Mouse (Mus musculus): ENCODE results near the gene Sirt4. TPM values are rescaled to one million over a fixed set of nuclear protein-coding genes. Genes with fewer than 3 reads are reported as not detected.

The Sirt4 gene
- polyA plus RNA-seq, 1 experiment from 2014 or later: 6.4 TPM

DNA sequence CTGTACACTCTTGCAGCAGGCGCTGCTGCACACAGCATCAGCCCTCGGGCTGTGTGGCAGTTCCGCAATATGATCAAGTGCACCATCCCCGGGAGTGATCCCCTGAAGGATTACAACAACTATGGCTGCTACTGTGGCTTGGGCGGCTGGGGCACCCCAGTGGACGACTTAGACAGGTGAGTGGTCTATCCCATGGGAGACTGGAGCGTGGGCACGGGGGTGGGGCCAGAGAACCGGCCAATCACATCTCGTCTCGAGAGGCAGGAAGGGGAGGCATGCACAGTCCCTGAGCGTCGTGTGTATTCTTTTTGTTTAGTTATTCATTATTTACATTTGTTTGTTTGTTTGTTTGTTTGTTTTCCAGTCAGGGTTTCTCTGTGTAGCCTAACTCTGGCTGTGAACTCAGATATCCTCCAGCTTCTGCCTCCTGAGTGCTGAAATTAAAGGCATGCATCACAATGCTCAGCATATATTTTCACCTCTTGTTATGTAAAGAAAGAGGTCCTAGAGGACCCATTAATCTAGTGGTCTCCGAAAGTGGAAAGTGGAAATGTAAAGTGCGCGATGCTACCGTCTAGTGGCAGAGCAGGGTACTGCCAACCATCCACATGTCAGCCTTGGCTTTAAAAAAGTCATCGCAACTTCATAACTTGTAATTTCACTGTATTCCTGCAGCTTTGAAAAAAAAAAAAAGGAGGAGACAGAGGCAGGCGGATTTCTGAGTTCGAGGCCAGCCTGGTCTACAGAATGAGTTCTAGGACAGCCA is 13.6 kb downstream of the Sirt4 start:
- no peak for ATAC-seq

DNA sequence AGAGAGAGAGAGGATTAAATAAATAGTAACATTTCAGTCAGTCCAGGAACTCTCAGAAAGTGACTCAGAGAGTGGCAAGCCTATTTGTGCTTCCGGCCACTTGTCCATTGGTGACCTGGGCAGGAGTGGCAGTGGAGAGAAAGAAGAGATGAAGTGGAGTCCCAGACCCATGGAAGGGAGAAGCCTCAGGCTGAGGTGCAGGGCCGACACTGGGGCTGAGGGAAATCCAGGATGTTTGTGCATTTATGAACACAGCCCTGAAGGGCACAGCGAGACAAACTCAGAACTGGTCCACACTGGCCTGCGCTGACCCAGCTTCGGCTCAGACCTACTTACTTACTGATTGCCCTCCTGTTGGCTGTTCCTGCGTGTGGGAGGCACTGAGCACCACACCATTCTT is 14.7 kb downstream of the Sirt4 start:
- H3K27me3 ChIP-seq (replicated peaks; ENCODE audit: control insufficient read depth, insufficient read depth, low read length): no peaks in the 10 kb centered on the region
- H3K9ac ChIP-seq (ENCODE audit: low read depth, low read length): no peak overlapping the region
- 77% methylated on average over 6 of the region's 6 CpGs for WGBS
- no peak for ATAC-seq
- no peaks in the 10 kb centered on the region for H3K4me1 ChIP-seq (replicated peaks; ENCODE audit: control insufficient read depth, insufficient read depth, low read length)
- H3K4me2 ChIP-seq (replicated peaks; ENCODE audit: low read depth): no peak overlapping the region
- no peak for TF ChIP-seq CTCF (IDR thresholded peaks at IDR 0.05; ENCODE audit: low read depth)
- H3K36me3 ChIP-seq (ENCODE audit: control insufficient read depth, insufficient read depth): no peaks in the 10 kb centered on the region
- no peak overlapping the region for H3K4me3 ChIP-seq (ENCODE audit: low read depth, low read length)
- H3K9me3 ChIP-seq (ENCODE audit: control insufficient read depth): no peaks in the 10 kb centered on the region
- H3K27ac ChIP-seq (ENCODE audit: low read depth, low read length): no peak overlapping the region

More for the DNA sequence above, 13.6 kb downstream of the Sirt4 start:
- H3K9me3 ChIP-seq (ENCODE audit: control insufficient read depth): no peaks in the 10 kb centered on the region
- peak; percentile 84 for TF ChIP-seq CTCF (IDR thresholded peaks at IDR 0.05; ENCODE audit: low read depth)
- no peak overlapping the region for H3K27ac ChIP-seq (ENCODE audit: low read depth, low read length)
- H3K27me3 ChIP-seq (replicated peaks; ENCODE audit: control insufficient read depth, insufficient read depth, low read length): no peaks in the 10 kb centered on the region
- no peaks in the 10 kb centered on the region for H3K4me1 ChIP-seq (replicated peaks; ENCODE audit: control insufficient read depth, insufficient read depth, low read length)
- no peak overlapping the region for H3K4me2 ChIP-seq (replicated peaks; ENCODE audit: low read depth)
- no peak overlapping the region for H3K4me3 ChIP-seq (ENCODE audit: low read depth, low read length)
- H3K36me3 ChIP-seq (ENCODE audit: control insufficient read depth, insufficient read depth): no peaks in the 10 kb centered on the region
- 32% methylated on average over 20 of the region's 20 CpGs for WGBS
- H3K9ac ChIP-seq (ENCODE audit: low read depth, low read length): no peak overlapping the region

DNA sequence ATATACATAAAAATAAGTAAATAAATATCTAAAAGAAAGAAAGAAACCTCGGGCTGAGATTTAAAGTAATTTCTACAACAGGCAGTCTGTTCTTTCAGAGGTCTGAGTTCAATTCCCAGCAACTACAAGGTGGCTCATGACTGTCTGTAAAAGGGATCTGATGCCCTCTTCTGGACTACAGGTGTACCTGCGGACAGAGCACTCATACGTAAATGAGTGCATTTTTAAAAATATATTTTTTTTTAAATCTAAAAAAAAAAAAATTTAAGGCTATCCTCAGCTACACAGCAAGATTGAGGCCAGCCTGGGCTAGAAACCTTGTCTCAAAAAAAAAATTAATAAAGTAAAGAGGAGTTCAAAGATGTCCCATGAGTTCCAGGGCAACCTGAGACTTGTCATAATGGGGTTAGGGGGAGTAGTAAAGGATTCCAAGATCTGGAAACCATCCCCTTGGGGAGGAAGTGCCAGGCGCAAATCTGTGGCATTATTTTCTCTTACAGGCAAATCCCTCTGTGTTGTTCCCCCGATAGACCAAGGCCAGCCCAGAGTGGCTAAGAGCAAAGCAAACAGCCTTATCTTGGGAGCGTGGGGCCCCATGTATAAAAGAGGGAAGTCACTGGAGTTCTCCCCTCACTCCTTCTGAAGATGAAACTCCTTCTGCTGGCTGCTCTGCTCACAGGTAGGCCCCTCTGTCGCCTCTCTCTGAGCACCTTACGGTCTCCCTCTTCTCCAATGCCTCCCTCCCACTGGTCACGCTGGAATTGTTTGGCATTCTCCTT is 18.7 kb downstream of the Sirt4 start, which contains the start of gene Pla2g1b:
Pla2g1b (plus strand) TSS at position 621 of the 779 bp plus-strand sequence.
- Histone ChIP-seq H3K27ac (ENCODE audit: low read depth, low read length) (no peak within 1 kb of the TSS), H3K4me1 (replicated peaks; ENCODE audit: control insufficient read depth, insufficient read depth, low read length) (no peaks in the 10 kb centered on the region), H3K9me3 (ENCODE audit: control insufficient read depth) (no peaks in the 10 kb centered on the region), H3K9ac (ENCODE audit: low read depth, low read length) (no peak within 1 kb of the TSS), H3K36me3 (ENCODE audit: control insufficient read depth, insufficient read depth) (no peaks in the 10 kb centered on the region), H3K4me2 (replicated peaks; ENCODE audit: low read depth) (no peak within 1 kb of the TSS), H3K4me3 (ENCODE audit: low read depth, low read length) (no peak within 1 kb of the TSS), H3K27me3 (replicated peaks; ENCODE audit: control insufficient read depth, insufficient read depth, low read length) (no peaks in the 10 kb centered on the region)
- peak; percentile 72 for ATAC-seq
- WGBS: 22% methylated on average over 9 of the region's 9 CpGs
- TF ChIP-seq CTCF (IDR thresholded peaks at IDR 0.05; ENCODE audit: low read depth): peak; percentile 53

- Histone ChIP-seq H3K4me2 (replicated peaks; ENCODE audit: low read depth) (no peak overlapping the region), H3K27ac (ENCODE audit: low read depth, low read length) (no peak overlapping the region), H3K27me3 (replicated peaks; ENCODE audit: control insufficient read depth, insufficient read depth, low read length) (no peaks in the 10 kb centered on the region), H3K36me3 (ENCODE audit: control insufficient read depth, insufficient read depth) (no peaks in the 10 kb centered on the region), H3K4me1 (replicated peaks; ENCODE audit: control insufficient read depth, insufficient read depth, low read length) (no peaks in the 10 kb centered on the region), H3K9me3 (ENCODE audit: control insufficient read depth) (no peaks in the 10 kb centered on the region), H3K4me3 (ENCODE audit: low read depth, low read length) (no peak overlapping the region), H3K9ac (ENCODE audit: low read depth, low read length) (no peak overlapping the region)
- 85% methylated on average over 18 of the region's 18 CpGs for WGBS
- TF ChIP-seq CTCF (IDR thresholded peaks at IDR 0.05; ENCODE audit: low read depth): no peak
- ATAC-seq: no peak
Measured at GRCm38 (mm10) chr5:115464408-115465115, 20.0 kb downstream of the Sirt4 start.

DNA sequence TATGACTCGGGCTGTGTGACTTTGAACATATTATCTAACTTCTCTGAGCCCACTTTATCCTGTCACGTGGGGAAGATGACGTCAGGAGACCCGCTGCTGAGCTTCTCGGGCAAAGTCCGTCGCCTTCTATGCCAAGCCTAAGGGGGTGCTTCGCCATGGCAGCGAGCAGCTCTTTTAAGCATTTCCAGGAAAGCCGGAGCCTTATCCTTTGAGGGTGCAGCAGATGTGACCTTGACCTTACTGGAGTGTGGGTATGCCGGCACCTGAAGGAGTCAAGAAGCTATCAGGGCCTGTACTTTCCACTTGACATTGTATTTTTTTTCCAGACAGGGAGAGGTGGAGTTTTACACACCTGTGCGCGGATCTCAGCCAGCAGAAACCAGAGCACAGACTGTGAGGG is 25.6 kb downstream of the Sirt4 start:
- 0 out of 2 replicates have a peak, but pooled peaks have one; percentile 28 for ATAC-seq
- Histone ChIP-seq H3K27me3 (replicated peaks; ENCODE audit: control insufficient read depth, insufficient read depth, low read length) (no peaks in the 10 kb centered on the region), H3K9ac (ENCODE audit: low read depth, low read length) (no peak overlapping the region), H3K4me2 (replicated peaks; ENCODE audit: low read depth) (no peak overlapping the region), H3K4me3 (ENCODE audit: low read depth, low read length) (no peak overlapping the region), H3K36me3 (ENCODE audit: control insufficient read depth, insufficient read depth) (no peaks in the 10 kb centered on the region), H3K4me1 (replicated peaks; ENCODE audit: control insufficient read depth, insufficient read depth, low read length) (no peaks in the 10 kb centered on the region), H3K27ac (ENCODE audit: low read depth, low read length) (no peak overlapping the region), H3K9me3 (ENCODE audit: control insufficient read depth) (no peaks in the 10 kb centered on the region)
- 35% methylated on average over 13 of the region's 13 CpGs for WGBS
- TF ChIP-seq CTCF (IDR thresholded peaks at IDR 0.05; ENCODE audit: low read depth): no peak

DNA sequence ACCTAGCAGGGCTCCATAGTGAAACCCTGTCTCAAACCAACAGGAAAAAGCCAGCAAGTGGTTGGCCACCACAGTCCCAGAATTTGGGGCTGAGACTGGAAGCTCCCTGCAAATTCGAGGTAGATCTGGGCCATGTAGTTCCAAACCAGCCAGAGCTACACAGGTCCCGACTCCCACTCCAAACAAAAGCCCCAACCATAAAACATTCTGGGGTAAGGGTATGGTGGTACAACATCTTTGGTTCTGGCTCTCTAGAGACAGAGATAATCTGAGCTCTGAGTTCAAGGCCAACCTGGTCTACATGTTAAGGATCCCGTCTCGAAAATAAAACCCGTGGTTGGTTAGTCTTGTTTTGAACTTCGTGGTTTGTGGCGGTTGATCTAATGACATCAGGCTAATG is 28.7 kb downstream of the Sirt4 start:
- 83% methylated on average over 7 of the region's 7 CpGs for WGBS
- Histone ChIP-seq H3K27me3 (replicated peaks; ENCODE audit: control insufficient read depth, insufficient read depth, low read length) (no peaks in the 10 kb centered on the region), H3K9ac (ENCODE audit: low read depth, low read length) (no peak overlapping the region), H3K27ac (ENCODE audit: low read depth, low read length) (no peak overlapping the region), H3K4me2 (replicated peaks; ENCODE audit: low read depth) (no peak overlapping the region), H3K9me3 (ENCODE audit: control insufficient read depth) (no peaks in the 10 kb centered on the region), H3K4me3 (ENCODE audit: low read depth, low read length) (no peak overlapping the region), H3K4me1 (replicated peaks; ENCODE audit: control insufficient read depth, insufficient read depth, low read length) (no peaks in the 10 kb centered on the region), H3K36me3 (ENCODE audit: control insufficient read depth, insufficient read depth) (peaks cover 1% of the 10 kb centered on the region; the same call in 1 of the 2 replicates)
- ATAC-seq: no peak
- TF ChIP-seq CTCF (IDR thresholded peaks at IDR 0.05; ENCODE audit: low read depth): no peak

Data from intestine, postnatal 0 days (tissue).